Mouse (Mus musculus) thymus, adult 2 months (tissue): Measurements from ENCODE around the gene C1qtnf1.

Experiments
- CTCF ChIP-seq: fragments of 200-500 bp; IDR thresholded peaks from 2 replicates; pipeline ENCODE4 v1.5.1; 2012; ENCODE audit warnings: mild to moderate bottlenecking, control low read depth, low read length, moderate library complexity, borderline replicate concordance; ENCODE audit not compliant: control insufficient read depth, poor library complexity, insufficient read depth; ENCODE audit errors: extremely low read depth
- POLR2A ChIP-seq: fragments of 200-500 bp; IDR thresholded peaks from 2 replicates; pipeline ENCODE4 v1.6.1; 2012; ENCODE audit warnings: mild to moderate bottlenecking, low read length, control low read depth, moderate library complexity; ENCODE audit not compliant: control insufficient read depth, poor library complexity, insufficient read depth; ENCODE audit errors: extremely low read depth

DNA sequence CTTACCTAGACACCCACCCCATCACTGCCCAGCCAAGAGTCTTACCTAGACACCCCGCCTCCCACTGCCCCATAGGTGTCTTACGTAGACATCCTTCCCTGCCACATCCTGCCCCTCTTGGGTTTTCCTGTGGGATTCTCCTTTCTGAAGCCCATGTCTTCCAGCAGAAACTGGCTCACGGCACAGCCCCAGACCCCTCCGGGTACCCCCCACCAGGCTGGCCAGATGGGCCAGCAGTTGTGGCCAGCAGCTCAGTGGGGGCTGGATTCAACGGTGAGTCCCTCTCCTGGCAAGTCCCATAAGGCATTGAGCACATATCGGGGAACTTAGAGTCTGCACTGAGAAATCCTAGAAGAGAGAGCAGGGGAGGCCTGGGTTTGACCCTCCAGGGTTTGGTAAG lies 58.3 kb downstream of the C1qtnf1 start:
- TF ChIP-seq CTCF: no peak
- TF ChIP-seq POLR2A: no peak
